Mouse (Mus musculus) liver, adult 2 months (tissue): ENCODE measurements at regions not wholly inside any gene's neighbourhood (a gene's known extent, or its start where the extent isn't known, plus 50 kb on each side); places are given as distances from the start of the nearest gene placed in this dataset.

Experiments
- CTCF ChIP-seq: fragments of 200-500 bp; IDR thresholded peaks from 2 replicates; pipeline ENCODE4 v1.5.1; 2011; ENCODE audit warnings: low read depth, low read length, control low read depth
- POLR2A ChIP-seq: fragments of 200-500 bp; IDR thresholded peaks from 2 replicates; pipeline ENCODE4 v1.6.1; 2011; ENCODE audit warnings: low read length, control low read depth; ENCODE audit not compliant: insufficient read depth; ENCODE audit errors: extremely low read depth

DNA sequence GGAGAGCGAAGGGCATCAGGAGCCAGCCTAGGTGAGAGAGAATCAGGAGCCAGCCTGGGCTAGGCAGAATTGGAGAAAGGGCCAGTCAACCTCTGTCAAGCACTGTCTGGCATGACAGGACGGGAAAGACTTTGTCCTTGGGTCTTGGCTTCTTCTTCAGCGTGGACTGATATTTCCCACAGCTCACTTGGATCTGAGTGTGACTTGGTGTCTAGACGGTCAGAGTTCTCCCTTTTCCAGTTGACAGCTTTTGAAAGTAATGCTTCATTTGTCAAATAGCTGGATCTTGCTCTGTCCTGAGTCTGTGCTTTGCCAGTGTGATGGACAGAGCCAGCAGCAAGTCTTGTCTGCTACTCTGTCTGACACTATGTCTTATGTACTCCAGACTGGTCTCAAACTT is 243.1 kb downstream of the Vps13c start:
- TF ChIP-seq CTCF (no peak), POLR2A (no peak)
